Mouse (Mus musculus): ENCODE results near the gene Enox2. TPM values are rescaled to one million over a fixed set of nuclear protein-coding genes. Genes with fewer than 3 reads are reported as not detected.

Enox2 gene
- total RNA-seq, 2 experiments from 2014 or later = 21.9 to 23.5 TPM

DNA sequence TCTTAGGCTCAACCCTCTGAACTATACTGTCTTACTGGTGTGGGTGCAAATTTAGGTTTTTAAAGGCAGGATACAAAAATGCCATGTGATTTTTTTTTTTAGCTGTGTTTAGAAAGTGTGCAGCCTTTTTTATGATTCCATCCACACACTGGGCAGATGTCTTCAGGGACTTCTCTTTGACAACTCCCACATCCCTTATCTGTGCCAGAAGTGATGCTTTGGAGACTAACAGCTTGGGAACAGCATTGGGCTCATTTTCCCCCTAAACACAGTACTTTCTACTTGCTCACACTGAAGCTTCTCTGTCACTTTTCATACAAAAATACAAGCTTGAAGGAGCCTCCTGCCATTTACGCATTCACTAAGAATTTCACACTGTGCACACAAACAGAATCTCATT is 282.4 kb downstream of the Enox2 start:
- no peak for DNase-seq (ENCODE audit: low spot score in 2 of 2)

DNA sequence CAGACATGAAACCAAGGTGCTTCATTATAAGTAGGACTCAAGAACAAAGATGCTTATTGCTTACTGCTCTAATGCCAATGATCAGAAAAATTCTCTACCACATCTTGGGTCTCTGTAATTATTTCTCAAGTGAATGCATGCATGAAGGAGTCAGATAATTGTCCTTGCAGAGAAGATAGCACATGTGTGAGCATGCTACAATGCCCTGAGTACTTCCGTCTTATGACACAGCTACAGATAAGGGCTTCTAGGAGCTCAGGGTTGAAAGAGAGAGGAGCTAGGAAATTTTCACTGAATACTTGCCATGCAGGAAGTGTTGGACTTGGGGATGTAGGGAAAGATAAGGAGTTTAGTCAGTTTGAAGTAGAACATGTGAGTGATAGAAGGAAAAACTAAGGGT is 285.2 kb downstream of the Enox2 start:
- no peak for DNase-seq (ENCODE audit: low spot score in 2 of 2)

DNA sequence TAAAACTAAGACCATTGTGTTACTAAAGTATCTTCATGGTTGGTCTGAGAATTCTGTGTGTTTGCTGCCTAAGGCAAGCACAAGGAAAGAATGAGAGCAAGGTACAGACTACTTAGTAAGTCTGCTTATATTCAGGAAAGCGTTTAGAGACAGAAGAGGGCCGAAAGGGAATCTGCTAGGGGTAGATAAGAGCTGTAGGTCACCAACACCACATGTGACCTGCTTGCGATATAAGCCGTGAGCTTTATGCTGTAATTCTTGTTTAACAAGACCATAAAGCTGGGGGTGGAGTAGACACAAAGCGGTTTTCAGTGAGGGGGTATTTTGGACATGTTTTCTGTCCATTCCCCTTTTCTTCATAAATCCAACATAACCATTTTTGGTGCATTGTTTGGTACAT is 302.4 kb downstream of the Enox2 start:
- DNase-seq (ENCODE audit: low spot score in 2 of 2) = no peak

DNA sequence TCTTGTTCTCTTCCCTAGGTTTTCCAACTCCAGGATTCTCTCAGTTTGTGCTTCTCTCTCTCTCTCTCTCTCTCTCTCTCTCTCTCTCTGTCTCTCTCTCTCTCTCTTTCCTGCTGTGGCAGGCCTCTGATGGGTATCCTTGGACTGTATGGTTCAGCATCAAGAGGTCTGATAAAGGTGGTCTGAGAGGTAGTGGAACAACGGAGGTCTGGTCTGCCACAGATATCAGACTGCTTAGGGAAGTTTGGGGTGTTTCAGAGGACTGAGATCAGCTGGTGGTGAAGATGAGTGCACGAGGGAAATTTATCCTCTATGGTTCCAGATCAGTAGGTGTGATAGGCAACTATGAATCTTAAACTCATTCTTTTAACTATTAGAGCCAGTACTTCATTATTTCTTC is 303.6 kb downstream of the Enox2 start:
- DNase-seq (ENCODE audit: low spot score in 2 of 2) = no peak

Other genes with a start within 250 kb of the Enox2 start
- 1 to 10 TPM; 2.9 to 3.6 TPM for gene Arhgap36, start 175.7 kb upstream of the Enox2 start, total RNA-seq (2021)

All from layer of hippocampus, postnatal 10 days (tissue).